Mouse (Mus musculus) lung, adult 2 months (tissue): ENCODE measurements around the gene Ttk. TPM values are rescaled to one million over a fixed set of nuclear protein-coding genes. Genes with fewer than 3 reads are reported as not detected.

Source experiments
- DNase-seq: peaks from one replicate; pipeline ENCODE4 v3.0.0; 2022
- H3K4me1 ChIP-seq: fragments of 200-500 bp; 2 replicates; pipeline ENCODE4 v1.6.1; 2011; ENCODE audit warnings: low read length; ENCODE audit not compliant: control insufficient read depth, insufficient read depth
- H3K4me3 ChIP-seq: fragments of 200-500 bp; replicated peaks from 2 replicates; pipeline ENCODE3; 2011; ENCODE audit warnings: low read depth, mild to moderate bottlenecking, control low read depth, low read length; ENCODE audit errors: extremely low read depth
- CTCF ChIP-seq: fragments of 200-500 bp; IDR thresholded peaks from 2 replicates; pipeline ENCODE4 v1.5.1; 2011; ENCODE audit warnings: mild to moderate bottlenecking, low read length, control low read depth; ENCODE audit not compliant: insufficient read depth
- POLR2A ChIP-seq: fragments of 200-500 bp; IDR thresholded peaks from 2 replicates; pipeline ENCODE4 v1.6.1; 2011; ENCODE audit warnings: low read depth, mild to moderate bottlenecking, control low read depth, low read length, borderline replicate concordance; ENCODE audit errors: extremely low read depth
- WGBS: fragments of 180-500 bp; shearing (Covaris S2); methylation state at CpG from one replicate; pipeline ENCODE4 v1.1.7; 2018; 5-methylcytosine and 5-hydroxymethylcytosine counted together
- polyA plus RNA-seq: library from polyadenylated mRNA; depleted of rRNA; stranded (reverse); fragments of >200 nt; gene quantifications from 2 replicates; pipeline ENCODE4 v1.2.3, GENCODE M21; 2012; rRNA removed

Gene Ttk
- polyA plus RNA-seq, 1 experiment: 0.31 TPM

- no peak for DNase-seq
- no peak for TF ChIP-seq POLR2A
- no peak for TF ChIP-seq CTCF
- H3K4me1 ChIP-seq: no peaks in the 10 kb centered on the region
- WGBS: 73% methylated on average over 5 of the region's 5 CpGs
- no peak overlapping the region for H3K4me3 ChIP-seq
Measured at GRCm38 (mm10) chr9:83888214-83888613, 53.7 kb downstream of the Ttk start.

- DNase-seq: no peak
- 61% methylated on average over 8 of the region's 8 CpGs for WGBS
- Histone ChIP-seq H3K4me1 (no peaks in the 10 kb centered on the region), H3K4me3 (no peak overlapping the region)
- TF ChIP-seq POLR2A: no peak
- no peak for TF ChIP-seq CTCF
Measured at GRCm38 (mm10) chr9:83893073-83893472, 58.6 kb downstream of the Ttk start.

- WGBS: 40% methylated on average over 4 of the region's 4 CpGs
- peak; percentile 3 for DNase-seq
- Histone ChIP-seq H3K4me3 (no peak overlapping the region), H3K4me1 (no peaks in the 10 kb centered on the region)
- TF ChIP-seq POLR2A (no peak), CTCF (no peak)
Measured at GRCm38 (mm10) chr9:83893767-83894330, 59.4 kb downstream of the Ttk start.

GRCm38 (mm10) chr9:83902086-83902485 is 67.6 kb downstream of the Ttk start:
- 79% methylated on average over 2 of the region's 2 CpGs for WGBS
- Histone ChIP-seq H3K4me3 (no peak overlapping the region), H3K4me1 (no peaks in the 10 kb centered on the region)
- no peak for TF ChIP-seq POLR2A
- no peak for TF ChIP-seq CTCF
- no peak for DNase-seq

- no peak for DNase-seq
- Histone ChIP-seq H3K4me3 (no peak overlapping the region), H3K4me1 (no peaks in the 10 kb centered on the region)
- no peak for TF ChIP-seq CTCF
- no peak for TF ChIP-seq POLR2A
- 48% methylated on average over 4 of the region's 4 CpGs for WGBS
Measured at GRCm38 (mm10) chr9:83905820-83906219, 71.3 kb downstream of the Ttk start.

- Histone ChIP-seq H3K4me3 (no peak overlapping the region), H3K4me1 (no peaks in the 10 kb centered on the region)
- DNase-seq: no peak
- no peak for TF ChIP-seq POLR2A
- no peak for TF ChIP-seq CTCF
- WGBS: 77% methylated on average over 3 of the region's 3 CpGs
Measured at GRCm38 (mm10) chr9:83907017-83907416, 72.5 kb downstream of the Ttk start.

- DNase-seq: no peak
- WGBS: 80% methylated on average over 2 of the region's 2 CpGs
- H3K4me3 ChIP-seq: no peak overlapping the region
- H3K4me1 ChIP-seq: no peaks in the 10 kb centered on the region
- no peak for TF ChIP-seq POLR2A
- no peak for TF ChIP-seq CTCF
Measured at GRCm38 (mm10) chr9:83909836-83910235, 75.3 kb downstream of the Ttk start.

GRCm38 (mm10) chr9:83910926-83911325 is 76.4 kb downstream of the Ttk start:
- DNase-seq: no peak
- Histone ChIP-seq H3K4me1 (no peaks in the 10 kb centered on the region), H3K4me3 (no peak overlapping the region)
- TF ChIP-seq CTCF: no peak
- TF ChIP-seq POLR2A: no peak
- 86% methylated on average over 2 of the region's 2 CpGs for WGBS

Other genes starting within 250 kb of the Ttk start
- 0.60 and 30.6 TPM in 2 replicates for gene Elovl4, start 28.4 kb upstream of the Ttk start, polyA plus RNA-seq
- gene Bckdhb, start 90.5 kb downstream of the Ttk start, polyA plus RNA-seq: 10.4 and 13.9 TPM in 2 replicates